Mouse (Mus musculus): ENCODE data around the gene Orai3. TPM values are rescaled to one million over a fixed set of nuclear protein-coding genes. Genes with fewer than 3 reads are reported as not detected.
"Not testable (repeated sequence)": the region's sequence is repeated elsewhere in the genome, so short reads cannot be mapped to it uniquely, and the experiment has no call there.

Gene Orai3
- total RNA-seq, 4 experiments from 2014 or later: 12.2 to 13.6 (median 12.9) TPM

- DNase-seq (ENCODE audit: low spot score in 2 of 2): no peak
Measured at GRCm38 (mm10) chr7:127763642-127764041, 6.0 kb upstream of the Orai3 start.

- no peak for DNase-seq (ENCODE audit: low spot score in 2 of 2)
Measured at GRCm38 (mm10) chr7:127765756-127766155, 3.9 kb upstream of the Orai3 start.

- no peak for DNase-seq (ENCODE audit: low spot score in 2 of 2)
Measured at GRCm38 (mm10) chr7:127766851-127767609, 2.6 kb upstream of the Orai3 start.

GRCm38 (mm10) chr7:127767671-127768345, 1.8 kb upstream of the Orai3 start:
- DNase-seq (ENCODE audit: low spot score in 2 of 2): no peak

GRCm38 (mm10) chr7:127768346-127768996, 1.1 kb upstream of the Orai3 start:
- no peak for DNase-seq (ENCODE audit: low spot score in 2 of 2)

- DNase-seq (ENCODE audit: low spot score in 2 of 2): peak; percentile 87 to 90
Measured at GRCm38 (mm10) chr7:127768997-127769593, 520 bp upstream of the Orai3 start.

GRCm38 (mm10) chr7:127770039-127770905, 657 bp downstream of the Orai3 start:
- no peak for DNase-seq (ENCODE audit: low spot score in 2 of 2)

GRCm38 (mm10) chr7:127771262-127771661, 1.6 kb downstream of the Orai3 start:
- DNase-seq (ENCODE audit: low spot score in 2 of 2): no peak

GRCm38 (mm10) chr7:127772080-127772479, 2.5 kb downstream of the Orai3 start:
- no peak for DNase-seq (ENCODE audit: low spot score in 2 of 2)

GRCm38 (mm10) chr7:127772557-127772956, 2.9 kb downstream of the Orai3 start:
- DNase-seq (ENCODE audit: low spot score in 2 of 2): no peak

GRCm38 (mm10) chr7:127773664-127774384, 4.2 kb downstream of the Orai3 start:
- peak; percentile 33 to 59 for DNase-seq (ENCODE audit: low spot score in 2 of 2)

- not testable (repeated sequence) for DNase-seq (ENCODE audit: low spot score in 2 of 2)
Measured at GRCm38 (mm10) chr7:127775837-127776236, 6.2 kb downstream of the Orai3 start.

- peak; percentile 68 to 72 for DNase-seq (ENCODE audit: low spot score in 2 of 2)
Measured at GRCm38 (mm10) chr7:127776426-127776825, 6.8 kb downstream of the Orai3 start, which contains the start of gene Setd1a. Gene Setd1a (plus strand): TSS chr7:127776670.

GRCm38 (mm10) chr7:127776878-127777473, 7.4 kb downstream of the Orai3 start:
- DNase-seq (ENCODE audit: low spot score in 2 of 2): peak; percentile 94 to 96

GRCm38 (mm10) chr7:127777474-127778266, 8.1 kb downstream of the Orai3 start:
- peak in 1 of 2 experiments; percentile 43 for DNase-seq (ENCODE audit: low spot score in 2 of 2)

- no peak for DNase-seq (ENCODE audit: low spot score in 2 of 2)
Measured at GRCm38 (mm10) chr7:127778350-127778749, 8.7 kb downstream of the Orai3 start.

GRCm38 (mm10) chr7:127785308-127785707, 15.7 kb downstream of the Orai3 start, which contains the start of gene Gm49388:
Gene Gm49388 (plus strand): TSS chr7:127785608.
- DNase-seq (ENCODE audit: low spot score in 2 of 2): no peak

GRCm38 (mm10) chr7:127797076-127797845, 27.6 kb downstream of the Orai3 start:
- no peak for DNase-seq (ENCODE audit: low spot score in 2 of 2)

All from gastrocnemius, adult 8-10 months (tissue).